Mouse (Mus musculus) spleen, adult 18-20 months (tissue): ENCODE measurements around the gene Abtb2.

Experiments used
- DNase-seq, 2 experiments: peaks; one replicate each; pipeline ENCODE4 v3.0.0; 2022; ENCODE audit warnings: mixed read lengths in 2 of 2

Gene Abtb2

DNA sequence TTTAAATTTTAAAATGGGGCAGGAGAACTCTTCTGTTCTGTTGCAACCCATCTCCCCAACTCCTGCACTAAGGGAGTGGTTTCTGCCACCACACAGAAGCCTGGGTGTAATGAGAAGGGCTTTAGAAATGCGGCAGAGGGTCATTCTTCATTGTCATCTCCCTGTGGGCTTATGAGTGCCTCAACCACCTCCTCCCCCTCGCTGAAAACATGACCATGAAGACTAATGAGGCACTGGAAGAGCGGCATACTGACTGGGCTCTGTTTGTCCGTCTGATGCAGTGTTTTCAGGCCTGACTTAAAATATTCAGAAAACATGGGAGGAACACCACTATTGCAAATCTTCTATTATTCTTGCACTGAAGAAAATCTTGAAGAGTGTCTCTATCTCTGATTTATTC, 56.8 kb downstream of the Abtb2 start:
- no peak for DNase-seq

GRCm38 (mm10) chr2:103625349-103625932, 59.3 kb downstream of the Abtb2 start:
- no peak for DNase-seq

GRCm38 (mm10) chr2:103627101-103627500, 61.0 kb downstream of the Abtb2 start:
- no peak for DNase-seq

DNA sequence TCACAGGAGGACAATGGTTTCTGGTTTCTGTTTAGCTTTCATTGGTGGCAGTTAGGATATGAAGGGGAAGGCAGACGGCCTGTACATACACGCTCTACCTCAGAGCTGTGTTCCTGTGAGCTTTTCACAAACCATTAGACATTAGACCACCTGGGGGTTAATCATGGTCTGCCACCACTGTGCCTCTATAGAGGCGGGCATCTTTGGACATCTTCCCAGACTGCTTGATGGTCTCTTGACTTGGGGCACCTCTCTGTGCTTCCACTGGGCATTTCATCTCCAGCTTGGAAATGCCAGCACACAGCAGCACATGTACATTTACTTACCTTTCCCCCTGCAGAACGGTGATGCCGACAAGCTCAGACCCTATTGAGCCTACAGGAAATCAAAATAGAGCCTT, 63.8 kb downstream of the Abtb2 start:
- DNase-seq = no peak

GRCm38 (mm10) chr2:103631293-103631717, 65.2 kb downstream of the Abtb2 start:
- no peak for DNase-seq

- no peak for DNase-seq
These were observed 66.2 kb downstream of the Abtb2 start for GRCm38 (mm10) chr2:103632136-103632925.

GRCm38 (mm10) chr2:103632926-103633250, 66.8 kb downstream of the Abtb2 start:
- DNase-seq = no peak

DNA sequence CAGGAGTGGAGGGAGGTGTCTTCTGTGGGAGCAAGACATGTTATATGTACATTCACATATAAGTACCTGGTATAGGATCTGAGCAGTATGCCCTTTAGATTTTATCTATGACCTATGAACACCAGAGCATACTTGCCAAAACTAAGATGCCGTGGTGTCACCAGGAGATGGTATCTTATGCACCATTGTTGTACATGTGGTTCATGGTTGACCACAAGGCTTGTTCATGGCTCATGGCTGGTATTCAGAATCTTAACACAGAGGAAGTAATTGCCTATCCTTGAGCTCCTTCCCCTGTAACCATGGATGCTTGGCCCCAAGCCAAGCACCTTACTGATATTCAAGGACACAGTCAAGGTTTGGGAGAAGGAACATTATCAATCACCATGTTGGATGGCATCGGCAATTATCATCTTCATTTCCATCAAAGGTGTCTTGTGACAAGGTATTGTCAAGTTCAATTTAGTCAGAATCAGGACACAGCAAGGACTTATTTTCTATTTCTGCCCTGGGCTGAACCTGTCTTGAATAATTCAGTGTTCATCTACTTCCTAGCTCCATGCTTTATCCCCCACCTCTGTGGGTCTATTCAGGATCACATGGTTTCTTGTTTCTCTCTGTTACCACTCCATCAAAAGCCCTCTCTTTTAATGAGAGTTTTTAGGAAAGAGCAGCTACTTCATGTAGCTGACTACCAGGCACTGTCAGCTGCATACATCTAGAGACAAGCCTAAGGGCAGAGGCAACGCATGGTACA, 69.8 kb downstream of the Abtb2 start:
- no peak for DNase-seq

- no peak for DNase-seq
These were observed 71.3 kb downstream of the Abtb2 start for GRCm38 (mm10) chr2:103637385-103637784.

DNA sequence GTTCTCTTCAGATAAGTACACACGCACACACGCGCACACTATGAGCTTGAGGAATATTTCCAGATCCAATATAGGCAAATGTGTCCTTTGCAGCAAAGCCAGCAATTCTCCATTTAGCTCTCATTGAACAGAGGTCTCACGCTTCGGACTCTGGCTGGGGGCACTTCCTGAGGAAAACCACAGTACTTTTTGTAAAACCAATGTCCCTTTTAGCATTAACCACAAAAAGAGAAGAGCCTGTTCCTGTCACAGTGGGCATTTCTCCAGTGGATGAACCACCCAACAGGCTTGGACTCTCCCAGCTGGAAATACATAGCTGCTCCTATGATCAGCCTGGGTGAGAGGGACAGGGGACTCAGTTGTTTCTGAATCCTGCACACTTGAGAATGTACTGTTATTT, 71.8 kb downstream of the Abtb2 start:
- DNase-seq = no peak

DNA sequence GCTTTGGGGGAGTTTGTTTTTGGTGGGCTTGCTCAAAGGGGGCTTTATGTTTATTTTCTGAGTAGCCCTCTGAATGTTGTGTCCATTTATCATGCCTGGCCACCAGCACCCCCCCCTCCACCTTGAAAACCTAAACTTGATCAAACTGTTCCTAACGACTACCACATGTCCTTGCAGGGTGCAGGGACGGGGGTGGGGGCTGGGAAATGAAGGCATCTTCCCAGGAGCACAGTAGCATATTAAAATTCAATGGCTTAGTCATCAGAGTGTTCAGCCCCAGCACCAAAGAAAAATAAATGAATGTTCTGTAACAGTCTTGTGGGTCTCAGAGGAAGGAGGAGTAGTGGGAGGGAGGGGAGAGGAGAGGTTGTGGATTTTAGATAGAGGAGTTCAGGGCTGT, 73.6 kb downstream of the Abtb2 start:
- no peak for DNase-seq

DNA sequence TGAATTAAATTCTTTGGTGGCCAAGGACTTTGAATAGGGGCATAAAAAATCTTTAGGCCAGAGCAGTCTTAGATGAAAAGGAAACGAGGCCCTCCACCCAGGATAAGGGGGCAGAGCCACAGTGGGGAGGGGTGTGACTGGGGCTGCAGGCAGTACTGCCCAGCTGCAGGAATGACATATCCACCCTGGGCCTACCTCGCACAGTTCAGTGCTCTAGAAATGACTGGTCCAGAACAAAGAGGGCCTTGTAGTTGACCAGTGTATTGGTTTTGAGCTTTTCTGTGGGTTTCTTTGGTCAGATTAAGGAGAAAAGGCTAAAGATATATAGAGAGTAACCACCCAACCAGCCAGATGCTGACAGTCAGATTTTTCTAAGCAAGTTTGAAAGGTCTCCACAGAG, 74.8 kb downstream of the Abtb2 start:
- DNase-seq = no peak

DNA sequence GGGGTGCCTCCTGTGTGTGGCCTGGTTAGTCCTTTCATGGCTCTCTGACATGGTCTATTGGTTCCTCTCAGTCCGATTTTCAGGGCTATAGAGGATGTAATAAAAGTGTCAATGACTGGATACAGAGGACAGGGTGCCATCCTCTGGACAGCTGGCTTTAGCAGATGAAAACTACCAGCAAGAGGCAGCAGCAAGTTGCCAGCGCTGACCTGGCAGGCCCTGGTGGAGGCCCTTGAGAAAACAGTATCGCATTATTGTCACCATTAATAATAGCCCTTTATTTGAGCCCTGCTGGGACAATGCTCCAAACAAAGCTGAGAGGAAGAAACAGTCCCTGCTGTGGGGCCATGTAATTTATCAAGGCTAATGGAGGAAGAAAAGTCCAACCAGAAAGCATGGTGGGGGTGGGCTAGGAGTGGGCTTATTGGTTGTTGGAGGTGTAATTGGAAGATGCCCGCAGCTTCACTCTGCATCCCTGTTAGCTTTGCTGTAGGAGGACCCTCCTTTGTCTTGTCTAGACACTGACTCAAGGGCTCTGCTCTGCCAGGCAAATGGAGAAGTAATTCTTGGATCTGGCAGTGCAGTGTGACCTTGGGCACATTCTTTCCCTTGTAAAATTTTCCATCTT, 77.6 kb downstream of the Abtb2 start:
- no peak for DNase-seq

- DNase-seq = no peak
These were observed 78.3 kb downstream of the Abtb2 start for GRCm38 (mm10) chr2:103644418-103644817.

GRCm38 (mm10) chr2:103650314-103650879, 84.3 kb downstream of the Abtb2 start:
- no peak for DNase-seq

DNA sequence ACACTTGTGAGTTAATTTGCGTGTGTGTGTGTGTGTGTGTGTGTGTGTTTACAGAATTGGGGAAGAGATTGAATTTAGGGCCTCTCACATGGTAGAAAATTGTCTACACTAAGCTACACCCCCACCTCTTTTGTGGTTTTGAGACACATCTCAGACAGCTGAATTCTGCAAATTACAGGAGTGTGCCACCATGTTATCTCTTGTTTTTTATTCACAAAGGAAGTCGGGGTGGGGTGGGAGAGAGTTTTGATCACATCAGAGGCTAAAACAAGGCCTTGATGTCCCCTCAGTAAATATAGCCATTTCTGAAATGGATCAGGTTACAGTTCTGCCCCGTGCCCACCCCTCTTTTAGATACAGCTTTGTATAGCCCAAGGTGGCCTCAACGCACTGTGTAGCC, 86.0 kb downstream of the Abtb2 start:
- no peak for DNase-seq

- no peak for DNase-seq
These were observed 88.9 kb downstream of the Abtb2 start for GRCm38 (mm10) chr2:103655037-103655436.

GRCm38 (mm10) chr2:103656028-103656427, 89.9 kb downstream of the Abtb2 start:
- DNase-seq = no peak

- no peak for DNase-seq
These were observed 93.1 kb downstream of the Abtb2 start for GRCm38 (mm10) chr2:103659167-103659566.

- no peak for DNase-seq
These were observed 93.8 kb downstream of the Abtb2 start for GRCm38 (mm10) chr2:103659648-103660556.

DNA sequence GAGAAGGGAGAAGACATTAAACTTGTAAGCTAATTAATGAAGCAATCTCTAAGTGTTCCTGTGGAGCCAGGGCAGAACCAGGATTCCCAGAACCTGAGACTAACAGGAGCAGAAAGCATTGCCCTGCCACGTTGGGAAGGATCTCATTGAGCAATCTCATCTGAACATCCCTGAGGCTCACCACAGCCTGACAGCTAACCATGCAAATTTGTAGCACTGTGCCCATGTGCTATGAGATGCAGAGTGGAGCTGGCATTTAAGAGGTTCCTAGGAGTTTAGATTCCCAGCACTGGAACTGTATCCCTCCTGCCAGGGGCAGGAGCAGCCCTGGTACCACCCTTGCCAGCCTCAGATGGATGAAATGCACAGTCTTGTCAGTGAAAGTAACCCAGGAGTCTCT, 95.6 kb downstream of the Abtb2 start:
- DNase-seq = no peak

- DNase-seq = peak in 1 of 2 experiments; percentile 30
These were observed 96.0 kb downstream of the Abtb2 start for GRCm38 (mm10) chr2:103662121-103662520.
